Comparison of ENCODE assay signal across 23 mouse cellular contexts in genomic region chr6:41019140-41019539, GRCm38 (mm10). TPM values are rescaled to one million over a fixed set of nuclear protein-coding genes. Genes with fewer than 3 reads are reported as not detected.
"Had no signal": no experiment of that assay in that cellular context is flagged by ENCODE, and none has a peak within 500 bp of the region (broad histone marks: within the 10 kb centered on the region; RNA-seq: fewer than 3 reads in every experiment).

No protein-coding gene starts in this region.

- ATAC-seq: midbrain, embryonic 13.5 days; midbrain, embryonic 15.5 days had no signal

- DNase-seq: lung, adult 18-20 months; lung, embryonic 14.5 days; lung, postnatal 10 days; lung, postnatal 4 days; right cerebral cortex, postnatal 14 days; thymus, adult 18-20 months; thymus, postnatal 14 days; thymus, postnatal 36 days had no signal

- H3K36me3 ChIP-seq: midbrain, embryonic 13.5 days; midbrain, embryonic 15.5 days; neural tube, embryonic 12.5 days had no signal

- H3K27ac ChIP-seq: liver, embryonic 14.5 days; midbrain, embryonic 13.5 days; midbrain, embryonic 15.5 days; neural tube, embryonic 12.5 days had no signal

- H3K4me1 ChIP-seq: midbrain, embryonic 13.5 days; midbrain, embryonic 15.5 days; neural tube, embryonic 12.5 days had no signal

- H3K4me3 ChIP-seq: megakaryocyte, embryonic 14.5 days; midbrain, embryonic 13.5 days; midbrain, embryonic 15.5 days; neural tube, embryonic 12.5 days had no signal

RNA-seq across cellular contexts. Expression of gene 2210010C04Rik, which starts 16.2 kb away (rescaled TPM):
- total RNA-seq: midbrain, postnatal 0 days; monocyte, adult 5-6 weeks; neutrophil, adult 5-6 weeks had no signal
- polyA plus RNA-seq: liver, embryonic 14.5 days; lung, embryonic 14.5 days; lung, embryonic 16.5 days; midbrain, embryonic 11.5 days; midbrain, embryonic 13.5 days; midbrain, embryonic 15.5 days; midbrain, postnatal 0 days; neural tube, embryonic 12.5 days; neural tube, embryonic 14.5 days; stomach, embryonic 14.5 days had no signal

RNA-seq across cellular contexts. Expression of gene Gm2663, which starts 19.9 kb away (rescaled TPM):
- total RNA-seq: midbrain, postnatal 0 days; monocyte, adult 5-6 weeks; neutrophil, adult 5-6 weeks had no signal
- polyA plus RNA-seq: liver, embryonic 14.5 days; liver, embryonic 16.5 days; lung, embryonic 14.5 days; lung, embryonic 16.5 days; midbrain, embryonic 11.5 days; midbrain, embryonic 13.5 days; midbrain, embryonic 15.5 days; neural tube, embryonic 12.5 days; neural tube, embryonic 14.5 days; spleen, adult 2 months; stomach, embryonic 14.5 days had no signal

RNA-seq across cellular contexts. Expression of gene 1810009J06Rik, which starts 54.6 kb away (rescaled TPM):
- total RNA-seq: midbrain, postnatal 0 days; monocyte, adult 5-6 weeks; neutrophil, adult 5-6 weeks had no signal
- polyA plus RNA-seq: liver, embryonic 14.5 days; liver, embryonic 16.5 days; lung, embryonic 14.5 days; lung, embryonic 16.5 days; midbrain, embryonic 11.5 days; midbrain, embryonic 13.5 days; midbrain, embryonic 15.5 days; midbrain, postnatal 0 days; neural tube, embryonic 12.5 days; neural tube, embryonic 14.5 days; stomach, embryonic 14.5 days; thymus, postnatal 0 days had no signal
